ENCODE assay signal across 23 mouse cellular contexts in the genomic region with DNA sequence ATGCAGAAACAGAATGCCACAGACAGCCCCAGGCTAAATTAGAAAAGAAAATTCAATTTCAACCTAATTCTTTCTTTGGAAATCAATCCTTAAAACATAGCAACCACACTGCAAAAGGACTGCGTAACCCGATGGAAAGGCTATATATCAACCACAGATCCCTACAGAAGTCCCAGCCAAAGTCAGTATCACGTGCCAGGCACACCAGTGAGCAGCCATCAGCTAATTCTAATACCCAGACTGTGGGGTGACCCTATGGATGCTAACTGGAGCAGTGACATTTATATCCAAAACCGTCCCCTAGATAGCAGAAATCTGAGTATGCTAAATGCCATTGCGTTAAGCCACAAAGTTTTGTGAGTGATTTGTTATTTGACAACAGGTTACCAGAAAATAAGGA.
"Had no signal": no experiment of that assay in that cellular context is flagged by ENCODE, and none has a peak within 500 bp of the region (broad histone marks: within the 10 kb centered on the region; RNA-seq: fewer than 3 reads in every experiment).

No protein-coding gene starts in this region.

- H3K4me1 ChIP-seq: limb, embryonic 10.5 days; liver, embryonic 12.5 days; liver, embryonic 15.5 days; lung, embryonic 15.5 days; megakaryocyte, embryonic 14.5 days; midbrain, embryonic 10.5 days; midbrain, embryonic 13.5 days; neural tube, embryonic 13.5 days; stomach, embryonic 15.5 days had no signal

- H3K27ac ChIP-seq: layer of hippocampus, adult 2 months; left cerebral cortex, adult 2 months; limb, embryonic 10.5 days; limb, embryonic 13.5 days; liver, embryonic 12.5 days; liver, embryonic 15.5 days; lung, embryonic 15.5 days; midbrain, embryonic 10.5 days; midbrain, embryonic 13.5 days; neural tube, embryonic 13.5 days; stomach, embryonic 15.5 days had no signal

- H3K4me2 ChIP-seq: limb, embryonic 13.5 days; liver, embryonic 12.5 days; liver, embryonic 15.5 days; lung, embryonic 15.5 days; midbrain, embryonic 13.5 days; neural tube, embryonic 13.5 days; stomach, embryonic 15.5 days had no signal

- H3K36me3 ChIP-seq: limb, embryonic 10.5 days; limb, embryonic 13.5 days; liver, embryonic 12.5 days; liver, embryonic 15.5 days; lung, embryonic 15.5 days; midbrain, embryonic 10.5 days; midbrain, embryonic 13.5 days; neural tube, embryonic 13.5 days; stomach, embryonic 15.5 days had no signal

- H3K4me3 ChIP-seq: layer of hippocampus, adult 2 months; left cerebral cortex, adult 2 months; limb, embryonic 10.5 days; limb, embryonic 13.5 days; liver, embryonic 12.5 days; liver, embryonic 15.5 days; lung, embryonic 15.5 days; megakaryocyte, embryonic 14.5 days; midbrain, embryonic 10.5 days; midbrain, embryonic 13.5 days; myocyte; neural tube, embryonic 13.5 days; stomach, embryonic 15.5 days had no signal

- H3K9me3 ChIP-seq: limb, embryonic 10.5 days; limb, embryonic 13.5 days; liver, embryonic 12.5 days; liver, embryonic 15.5 days; lung, embryonic 15.5 days; midbrain, embryonic 10.5 days; midbrain, embryonic 13.5 days; neural tube, embryonic 13.5 days; stomach, embryonic 15.5 days had no signal

- H3K27me3 ChIP-seq: limb, embryonic 13.5 days; liver, embryonic 12.5 days; liver, embryonic 15.5 days; lung, embryonic 15.5 days; megakaryocyte, embryonic 14.5 days; midbrain, embryonic 13.5 days; neural tube, embryonic 13.5 days; stomach, embryonic 15.5 days had no signal

- DNase-seq: kidney, postnatal 10 days; layer of hippocampus, postnatal 36 days; liver; lung, adult 18-20 months; lung, postnatal 10 days; lung, postnatal 36 days; right cerebral cortex, postnatal 25 days; spleen, adult 18-20 months; thymus, postnatal 25 days had no signal

- H3K9ac ChIP-seq: limb, embryonic 13.5 days; liver, embryonic 12.5 days; liver, embryonic 15.5 days; lung, embryonic 15.5 days; midbrain, embryonic 13.5 days; neural tube, embryonic 13.5 days; stomach, embryonic 15.5 days had no signal

- ATAC-seq: liver, embryonic 12.5 days; midbrain, embryonic 13.5 days; midbrain, embryonic 16.5 days had no signal
